Mouse (Mus musculus) kidney, postnatal 0 days (tissue): Measurements from ENCODE around the gene Hnrnpul1. TPM values are rescaled to one million over a fixed set of nuclear protein-coding genes. Genes with fewer than 3 reads are reported as not detected.

Source experiments
- ATAC-seq: fragments of 200-750 bp; cut with Nextera tagmentation; replicated peaks from 2 replicates; pipeline ENCODE4 v1.8.0; 2017; ENCODE audit warnings: low read depth, moderate number of reproducible peaks, moderate TSS enrichment, moderate library complexity; ENCODE audit not compliant: low FRiP score
- DNase-seq: peaks from one replicate; pipeline ENCODE4 v3.0.0-alpha.2; 2016; ENCODE audit warnings: low spot score
- H3K27ac ChIP-seq: fragments of 300-500 bp; sonication (generic); 2 replicates; pipeline ENCODE4 v1.5.1; 2014; ENCODE audit warnings: mild to moderate bottlenecking
- H3K27me3 ChIP-seq: fragments of 300-500 bp; sonication (generic); 2 replicates; pipeline ENCODE4 v1.6.1; 2014; ENCODE audit warnings: low read length, mixed read lengths; ENCODE audit not compliant: insufficient read depth
- H3K36me3 ChIP-seq: fragments of 300-500 bp; sonication (generic); 2 replicates; pipeline ENCODE4 v1.6.1; 2014; ENCODE audit warnings: low read length, mixed read lengths; ENCODE audit not compliant: insufficient read depth
- H3K4me1 ChIP-seq: fragments of 300-500 bp; sonication (generic); replicated peaks from 2 replicates; pipeline ENCODE4 v1.6.1; 2014; ENCODE audit warnings: antibody characterized with exemption, low read length, mixed read lengths; ENCODE audit not compliant: insufficient read depth
- H3K4me2 ChIP-seq: fragments of 300-500 bp; sonication (generic); 2 replicates; pipeline ENCODE4 v1.6.1; 2014; ENCODE audit warnings: mild to moderate bottlenecking, low read length, moderate library complexity, mixed read lengths
- H3K4me3 ChIP-seq: fragments of 300-500 bp; sonication (generic); replicated peaks from 2 replicates; pipeline ENCODE4 v1.5.1; 2014; ENCODE audit warnings: low read depth, low read length
- H3K9ac ChIP-seq: fragments of 300-500 bp; sonication (generic); 2 replicates; pipeline ENCODE4 v1.6.1; 2014; ENCODE audit warnings: low read depth, low read length
- H3K9me3 ChIP-seq: fragments of 300-500 bp; sonication (generic); replicated peaks from 2 replicates; pipeline ENCODE4 v1.6.1; 2016; ENCODE audit warnings: low read length, inconsistent platforms, mixed read lengths
- CTCF ChIP-seq: IDR thresholded peaks from 2 replicates; pipeline ENCODE4 v1.5.1; 2016; ENCODE audit warnings: antibody characterized with exemption, low read depth, mild to moderate bottlenecking, moderate library complexity
- WGBS: fragments of 180-500 bp; shearing (Covaris S2); extraction: QIAGEN DNeasy Blood & Tissue Kit; methylation state at CpG from one replicate; pipeline ENCODE4 v1.1.7; 2014; 5-methylcytosine and 5-hydroxymethylcytosine counted together
- polyA plus RNA-seq: library from polyadenylated mRNA; unstranded; fragments of >200 nt; fragmentation: Nextera tagmentation; extraction: Ambion mirVana; gene quantifications from 2 replicates; pipeline ENCODE4 v1.2.1, GENCODE M21; 2015

Hnrnpul1 gene
- polyA plus RNA-seq, 1 experiment from 2014 or later: 56.0 TPM

GRCm38 (mm10) chr7:25711731-25712197, 42.8 kb downstream of the Hnrnpul1 start:
- 34% methylated on average over 6 of the region's 7 CpGs for WGBS
- DNase-seq (no peak), ATAC-seq (no peak)
- Histone ChIP-seq H3K9me3 (no peaks in the 10 kb centered on the region), H3K36me3 (peaks cover 43% of the 10 kb centered on the region), H3K27ac (no peak overlapping the region), H3K4me1 (peaks cover 15% of the 10 kb centered on the region), H3K4me2 (no peak overlapping the region), H3K9ac (no peak overlapping the region), H3K27me3 (no peaks in the 10 kb centered on the region), H3K4me3 (no peak overlapping the region)
- no peak for TF ChIP-seq CTCF

- peaks cover 43% of the 10 kb centered on the region for H3K36me3 ChIP-seq
- no peak overlapping the region for H3K4me2 ChIP-seq
- no peak overlapping the region for H3K27ac ChIP-seq
- no peaks in the 10 kb centered on the region for H3K27me3 ChIP-seq
- no peaks in the 10 kb centered on the region for H3K9me3 ChIP-seq
- ATAC-seq: no peak
- H3K9ac ChIP-seq: no peak overlapping the region
- H3K4me1 ChIP-seq: peaks cover 15% of the 10 kb centered on the region
- no peak for TF ChIP-seq CTCF
- WGBS: 66% methylated on average over 5 of the region's 5 CpGs
- DNase-seq: no peak
- H3K4me3 ChIP-seq: no peak overlapping the region
These were observed 43.4 kb downstream of the Hnrnpul1 start for GRCm38 (mm10) chr7:25711165-25711564.

GRCm38 (mm10) chr7:25710519-25711130, 43.9 kb downstream of the Hnrnpul1 start:
- TF ChIP-seq CTCF: no peak
- no peak overlapping the region for H3K4me3 ChIP-seq
- 8% methylated on average over 7 of the region's 7 CpGs for WGBS
- ATAC-seq: 0 out of 2 replicates have a peak, but pooled peaks have one; percentile 6
- 0 out of 2 replicates have a peak overlapping the region, but pooled peaks have one; percentile 35 for H3K9ac ChIP-seq
- no peak for DNase-seq
- H3K4me1 ChIP-seq: peaks cover 19% of the 10 kb centered on the region
- H3K36me3 ChIP-seq: peaks cover 39% of the 10 kb centered on the region
- no peaks in the 10 kb centered on the region for H3K27me3 ChIP-seq
- H3K4me2 ChIP-seq: peak overlapping the region; percentile 3; the same call in 1 of the 2 replicates
- no peak overlapping the region for H3K27ac ChIP-seq
- no peaks in the 10 kb centered on the region for H3K9me3 ChIP-seq

- no peak overlapping the region for H3K27ac ChIP-seq
- 0 out of 2 replicates have a peak overlapping the region, but pooled peaks have one; percentile 35 for H3K9ac ChIP-seq
- H3K36me3 ChIP-seq: peaks cover 32% of the 10 kb centered on the region
- no peak for TF ChIP-seq CTCF
- 17% methylated on average over 12 of the region's 12 CpGs for WGBS
- H3K27me3 ChIP-seq: no peaks in the 10 kb centered on the region
- 0 out of 2 replicates have a peak overlapping the region, but pooled peaks have one; percentile 3 for H3K4me2 ChIP-seq
- ATAC-seq (no peak), DNase-seq (no peak)
- no peak overlapping the region for H3K4me3 ChIP-seq
- H3K4me1 ChIP-seq: peaks cover 19% of the 10 kb centered on the region
- no peaks in the 10 kb centered on the region for H3K9me3 ChIP-seq
These were observed 44.6 kb downstream of the Hnrnpul1 start for GRCm38 (mm10) chr7:25709961-25710360.

GRCm38 (mm10) chr7:25707581-25708292, 46.8 kb downstream of the Hnrnpul1 start:
- Histone ChIP-seq H3K27me3 (no peaks in the 10 kb centered on the region), H3K9me3 (no peaks in the 10 kb centered on the region), H3K4me2 (no peak overlapping the region), H3K9ac (0 out of 2 replicates have a peak overlapping the region, but pooled peaks have one; percentile 27), H3K36me3 (0 out of 2 replicates have a peak, but pooled peaks cover 10% of the 10 kb centered on the region), H3K4me1 (peaks cover 22% of the 10 kb centered on the region), H3K27ac (peak overlapping the region; percentile 74), H3K4me3 (no peak overlapping the region)
- ATAC-seq (peak; percentile 21; the same call in 1 of the 2 replicates), DNase-seq (peak; percentile 66)
- WGBS: 22% methylated on average over 15 of the region's 15 CpGs
- TF ChIP-seq CTCF: no peak

- WGBS: 47% methylated on average over 7 of the region's 7 CpGs
- no peak for ATAC-seq
- Histone ChIP-seq H3K9ac (no peak overlapping the region), H3K4me2 (no peak overlapping the region), H3K4me1 (peaks cover 22% of the 10 kb centered on the region), H3K36me3 (0 out of 2 replicates have a peak, but pooled peaks cover 6% of the 10 kb centered on the region), H3K9me3 (no peaks in the 10 kb centered on the region), H3K27ac (peak overlapping the region; percentile 74; the same call in 1 of the 2 replicates), H3K27me3 (no peaks in the 10 kb centered on the region), H3K4me3 (no peak overlapping the region)
- TF ChIP-seq CTCF: no peak
- peak; percentile 47 for DNase-seq
These were observed 47.9 kb downstream of the Hnrnpul1 start for GRCm38 (mm10) chr7:25706578-25707170.
